Mouse (Mus musculus) E14TG2a.4 (cell line): Measurements from ENCODE around the gene Taf3.

Experiments
- CTCF ChIP-seq: conservative IDR thresholded peaks from 2 replicates; pipeline ENCODE4 v1.5.1; 2014; ENCODE audit warnings: low read length
- NANOG ChIP-seq: IDR thresholded peaks from 2 replicates; pipeline ENCODE4 v1.6.1; 2014; ENCODE audit warnings: borderline replicate concordance, low read length, mixed read lengths

DNA sequence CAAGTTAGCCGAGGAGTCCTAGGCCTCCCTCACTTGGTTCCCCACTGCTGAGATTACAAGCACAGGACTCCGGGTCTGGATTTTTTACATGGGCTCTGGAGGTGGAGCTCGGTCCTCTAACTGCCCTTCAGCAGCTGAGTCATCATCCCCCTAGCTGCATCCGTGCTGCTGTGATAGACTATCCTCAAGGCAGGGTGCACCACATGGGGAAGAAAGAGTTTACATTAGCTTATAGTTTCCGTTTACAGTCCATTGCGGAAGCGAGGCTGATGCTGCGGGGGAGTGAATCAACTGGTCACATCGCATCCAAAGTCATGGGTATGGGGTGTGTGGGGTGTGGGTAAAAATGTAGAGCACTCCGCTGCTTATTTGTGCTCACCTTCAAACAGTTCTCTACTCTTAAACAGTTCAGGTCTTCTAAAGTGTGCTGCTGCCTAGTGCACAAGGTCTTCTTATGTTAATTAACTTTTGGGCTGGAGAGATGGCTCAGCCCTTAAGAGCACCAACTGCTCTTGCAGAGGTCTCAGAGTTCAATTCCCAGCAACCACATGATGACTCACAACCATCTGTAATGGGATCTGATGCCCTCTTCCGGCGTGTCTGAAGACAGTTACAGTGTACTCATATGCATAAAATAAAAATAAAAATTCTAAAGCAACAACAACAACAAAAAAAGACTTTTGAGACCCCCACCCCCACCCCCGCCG, 144.4 kb downstream of the Taf3 start:
- TF ChIP-seq CTCF (no peak), NANOG (no peak)
